Mouse (Mus musculus): Measurements from ENCODE around the gene Lss.

DNA sequence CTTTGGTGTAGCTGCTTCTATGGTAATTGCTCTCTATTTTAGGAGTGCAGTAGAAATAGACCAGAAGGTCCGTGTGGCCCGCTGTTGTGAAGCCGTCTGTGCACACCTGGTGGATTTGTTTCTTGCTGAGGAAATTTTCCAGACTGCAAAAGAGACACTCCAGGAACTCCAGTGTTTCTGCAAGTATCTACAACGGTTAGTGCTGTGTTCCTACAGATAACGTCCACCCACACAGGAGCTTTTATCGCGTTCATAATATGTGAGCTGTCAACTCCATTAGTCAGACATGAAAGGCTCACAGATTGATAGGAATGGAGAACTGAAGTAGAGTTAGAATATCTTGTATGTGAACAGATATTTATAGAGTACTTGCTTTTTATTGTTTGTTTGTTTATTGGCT is 35.0 kb upstream of the Lss start:
- TF ChIP-seq CTCF (IDR thresholded peaks at IDR 0.05) (no peak), EP300 (IDR thresholded peaks at IDR 0.05) (no peak)
